Mouse (Mus musculus) fat pad, adult 2 months (tissue): Measurements from ENCODE around the gene Lgmn.

Source experiments
- DNase-seq: peaks from one replicate; pipeline ENCODE4 v3.0.0-alpha.2; 2011; ENCODE audit warnings: low read depth, low spot score; ENCODE audit errors: extremely low read depth

Gene Lgmn

GRCm38 (mm10) chr12:102395537-102395936 is 44.1 kb downstream of the Lgmn start:
- DNase-seq, result no peak

- no peak for DNase-seq
Observed at GRCm38 (mm10) chr12:102394496-102394895, 45.1 kb downstream of the Lgmn start.

DNA sequence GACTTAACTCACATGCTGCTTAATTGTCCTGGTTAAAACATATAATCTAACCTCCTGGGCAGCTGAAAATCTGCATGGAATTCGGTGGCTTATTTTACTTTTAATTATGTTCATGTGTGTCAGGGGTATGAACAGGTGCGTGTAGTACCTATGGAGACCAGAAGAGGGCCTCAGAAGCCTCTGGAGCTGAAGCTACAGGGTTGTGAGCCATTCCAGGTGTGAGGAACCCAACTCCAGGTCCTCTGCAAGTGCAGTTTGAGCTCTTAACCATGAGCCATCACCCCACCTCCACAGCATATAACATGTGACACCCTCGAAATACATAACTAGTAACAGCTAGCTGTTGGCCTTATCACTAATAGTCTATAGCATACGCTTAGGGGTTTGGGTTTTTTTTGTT is 47.6 kb downstream of the Lgmn start:
- no peak for DNase-seq

DNA sequence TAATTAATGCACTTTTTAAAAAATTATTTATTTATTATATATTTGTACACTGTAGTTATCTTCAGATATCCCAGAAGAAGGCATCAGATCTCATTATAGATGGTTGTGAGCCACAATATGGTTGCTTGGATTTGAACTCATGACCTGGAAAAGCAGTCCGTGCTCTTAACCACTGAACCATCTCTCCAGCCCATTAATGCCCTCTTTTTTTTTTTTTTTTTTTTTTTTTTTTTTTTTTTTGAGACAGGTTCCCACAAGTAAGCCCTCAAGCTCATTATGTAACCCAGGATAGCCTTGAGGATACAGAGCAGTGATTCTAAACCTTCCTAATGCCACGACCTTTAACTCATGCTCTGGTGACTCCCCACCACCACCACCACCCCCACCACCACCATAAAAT is 48.5 kb downstream of the Lgmn start:
- no peak for DNase-seq

DNA sequence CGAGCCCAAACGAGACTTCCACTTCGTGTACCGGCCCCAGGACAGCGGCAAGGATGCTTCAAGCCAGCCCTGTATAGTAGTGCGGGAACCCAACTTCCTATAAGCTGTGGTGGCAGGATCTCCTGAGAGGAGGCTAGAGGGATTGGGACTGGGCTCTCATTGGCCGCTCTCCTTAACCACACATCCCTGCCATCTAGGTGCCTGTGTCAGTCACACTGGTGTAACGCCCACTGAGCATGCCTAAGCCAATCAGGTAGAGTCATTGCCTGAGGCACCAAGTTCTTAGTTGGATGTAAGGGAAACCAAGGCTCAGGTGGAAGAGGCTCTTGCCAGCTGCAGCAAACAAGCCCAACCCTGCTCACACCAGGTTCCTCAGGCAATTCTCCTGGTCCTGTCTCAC is 49.6 kb downstream of the Lgmn start:
- no peak for DNase-seq

DNA sequence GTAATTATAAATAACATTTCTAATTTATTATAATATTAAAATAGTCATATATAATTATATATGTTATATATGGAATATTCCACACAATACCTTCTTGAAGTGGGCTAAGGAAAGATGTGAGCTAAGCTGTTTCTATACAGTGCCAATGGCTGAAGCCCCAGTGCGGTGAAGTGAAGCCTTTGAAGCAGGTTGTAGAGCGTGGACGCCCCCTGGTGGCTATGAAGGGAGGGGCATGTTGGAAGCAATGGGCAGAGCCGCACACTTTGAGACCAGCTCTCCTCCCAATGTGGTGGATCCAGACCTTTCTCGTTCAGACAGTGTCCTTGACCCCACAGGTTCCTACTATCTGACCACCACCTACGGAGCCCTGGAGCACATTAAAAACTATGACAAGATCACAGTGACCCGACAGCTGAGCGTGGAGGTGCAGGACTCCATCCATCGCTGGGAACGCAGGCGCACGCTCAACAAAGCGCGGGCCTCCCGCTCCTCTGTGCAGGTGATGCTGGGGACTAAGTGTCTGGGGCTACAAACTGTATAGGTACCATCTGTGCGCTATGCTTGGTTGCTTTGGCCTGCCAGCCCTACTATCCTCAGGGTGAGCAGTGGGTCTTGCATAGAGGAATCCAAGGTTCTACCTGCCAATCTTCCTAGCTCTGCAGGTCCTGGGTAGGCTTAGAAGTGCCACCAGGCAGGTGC is 52.2 kb downstream of the Lgmn start:
- DNase-seq, result no peak

DNA sequence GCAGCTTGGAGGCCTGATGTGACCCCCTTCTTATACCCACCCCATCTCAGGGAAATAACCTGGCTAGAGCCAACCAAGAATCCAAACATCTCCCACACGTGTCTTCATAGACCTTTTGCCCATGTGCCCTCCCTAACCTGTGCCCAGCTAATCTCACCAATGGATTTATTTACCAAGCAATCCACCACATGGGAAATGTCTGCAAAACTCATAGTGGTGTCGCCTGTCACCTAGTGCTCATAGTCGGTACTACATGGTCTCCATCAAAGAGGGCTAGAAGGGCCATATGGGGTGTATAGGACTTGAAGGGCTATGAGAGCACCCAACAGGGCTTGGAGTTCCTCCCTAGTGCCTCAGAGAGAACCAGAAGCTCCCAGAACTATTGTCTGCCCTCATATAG is 54.8 kb downstream of the Lgmn start:
- no peak for DNase-seq

DNA sequence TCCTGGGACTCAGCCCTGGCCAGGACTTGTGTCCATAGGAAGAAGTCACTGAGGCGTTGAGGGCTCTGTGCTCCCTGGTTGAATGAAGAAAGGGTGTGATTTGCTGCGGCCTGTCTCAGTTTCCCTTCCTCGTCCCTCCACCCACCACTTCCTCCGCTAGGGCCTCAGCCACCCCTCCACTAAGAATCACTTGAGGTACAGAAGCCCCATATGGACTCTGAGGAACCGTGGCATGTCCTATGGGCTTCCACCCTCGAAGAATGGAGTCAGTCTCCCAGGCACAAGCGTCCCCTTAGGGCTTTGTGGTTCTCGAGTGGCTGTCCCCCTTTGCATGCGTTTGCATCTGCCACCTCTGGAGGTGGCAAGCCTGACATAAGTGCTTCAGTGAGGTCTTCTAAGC is 56.3 kb downstream of the Lgmn start:
- DNase-seq, result no peak

- DNase-seq, result no peak
Observed at GRCm38 (mm10) chr12:102382180-102382579, 57.4 kb downstream of the Lgmn start.

DNA sequence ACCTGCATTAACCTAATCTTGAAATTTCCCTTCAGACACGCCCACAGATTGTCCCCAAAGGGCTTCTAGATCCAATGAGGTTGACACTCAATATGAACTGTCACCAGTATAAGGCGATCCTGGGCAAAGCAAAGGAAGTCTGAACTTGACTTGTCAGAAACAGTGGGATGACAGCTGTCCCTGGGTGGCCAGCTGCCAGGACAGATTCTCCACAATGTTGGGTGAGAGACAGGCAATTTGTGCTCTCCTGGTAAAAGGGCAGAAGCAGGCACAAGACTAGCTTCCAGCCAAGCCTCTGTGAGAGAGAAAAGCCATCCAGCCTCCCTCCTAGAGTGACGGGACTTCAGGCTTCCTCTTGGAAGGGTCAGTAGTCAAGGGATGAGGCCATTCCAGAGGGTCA is 67.3 kb downstream of the Lgmn start:
- no peak for DNase-seq

- DNase-seq, result no peak
Observed at GRCm38 (mm10) chr12:102370931-102371500, 68.6 kb downstream of the Lgmn start.

- no peak for DNase-seq
Observed at GRCm38 (mm10) chr12:102369488-102370235, 70.0 kb downstream of the Lgmn start.

- DNase-seq, result no peak
Observed at GRCm38 (mm10) chr12:102368556-102368955, 71.1 kb downstream of the Lgmn start.

DNA sequence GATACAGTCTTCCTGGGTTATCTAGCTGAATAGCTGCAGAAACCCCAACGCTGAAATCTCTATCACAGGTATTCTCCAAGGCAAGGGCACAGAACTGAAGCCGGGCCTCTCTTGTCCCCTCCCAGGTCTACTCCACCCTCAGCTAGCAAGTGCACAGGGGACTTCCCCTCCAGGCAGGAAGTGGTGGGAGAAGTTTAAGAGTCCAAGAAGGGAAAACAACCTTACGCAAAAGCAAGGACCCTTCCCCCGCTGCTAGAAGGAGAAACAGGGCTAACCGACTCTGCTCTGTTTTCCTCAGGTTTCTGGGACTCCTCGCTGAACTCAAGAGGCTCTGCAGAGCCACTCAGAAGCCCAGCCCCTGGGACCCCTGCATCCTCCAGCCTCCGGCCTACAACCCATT is 71.5 kb downstream of the Lgmn start:
- no peak for DNase-seq

GRCm38 (mm10) chr12:102367075-102367474 is 72.5 kb downstream of the Lgmn start:
- no peak for DNase-seq

DNA sequence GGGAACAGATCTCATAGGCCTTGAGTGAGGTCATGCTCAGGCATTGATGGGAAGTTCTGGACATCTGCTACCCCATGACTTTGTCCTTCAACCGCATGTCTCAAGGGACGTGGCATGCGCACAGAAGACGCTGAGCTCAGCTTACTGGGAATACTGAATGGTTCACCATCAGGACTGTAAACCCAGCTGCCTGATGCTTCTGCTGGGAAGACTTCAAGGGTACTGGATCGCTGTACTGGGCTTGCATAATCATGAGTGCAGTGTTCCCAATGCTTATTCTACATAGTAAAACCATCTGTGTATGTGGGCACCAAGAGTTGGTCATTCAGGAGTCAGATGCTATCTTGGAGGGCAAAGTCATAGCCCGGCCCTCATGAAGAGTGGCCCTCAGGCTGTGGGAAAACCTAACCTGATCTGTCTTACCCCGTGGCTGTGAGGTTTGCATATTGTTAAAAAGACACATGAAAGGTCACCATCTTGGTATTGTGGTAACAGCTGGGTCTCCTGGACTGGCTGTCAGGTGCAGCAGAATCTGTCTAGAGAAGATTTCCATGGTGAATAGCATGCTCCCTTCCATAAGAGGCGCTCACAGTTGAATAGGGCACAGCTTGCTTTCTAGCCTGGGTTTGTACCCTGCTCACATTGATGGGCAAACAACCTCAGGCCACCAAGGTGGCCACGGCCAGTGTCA is 73.3 kb downstream of the Lgmn start:
- DNase-seq, result no peak

DNA sequence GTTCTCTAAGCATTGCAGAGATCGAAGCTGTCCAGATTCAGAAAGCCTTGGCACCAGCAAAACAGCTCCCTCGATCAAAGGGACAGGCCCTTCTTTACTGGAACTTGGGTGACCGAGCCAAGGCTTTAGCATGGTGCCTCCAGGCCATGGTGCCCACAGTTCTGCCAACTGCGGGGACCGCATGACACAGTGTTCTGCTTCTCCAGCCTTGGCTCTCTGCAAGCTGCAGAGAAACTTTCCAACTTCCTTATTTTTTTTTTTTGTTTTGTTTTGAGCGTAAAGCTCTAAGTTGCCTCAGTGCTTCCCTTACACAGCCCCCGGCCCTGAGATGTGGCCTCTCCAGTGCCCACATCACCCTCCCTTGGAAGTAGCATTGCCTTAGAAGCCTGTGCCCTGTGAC is 74.6 kb downstream of the Lgmn start:
- peak; percentile 56 for DNase-seq

DNA sequence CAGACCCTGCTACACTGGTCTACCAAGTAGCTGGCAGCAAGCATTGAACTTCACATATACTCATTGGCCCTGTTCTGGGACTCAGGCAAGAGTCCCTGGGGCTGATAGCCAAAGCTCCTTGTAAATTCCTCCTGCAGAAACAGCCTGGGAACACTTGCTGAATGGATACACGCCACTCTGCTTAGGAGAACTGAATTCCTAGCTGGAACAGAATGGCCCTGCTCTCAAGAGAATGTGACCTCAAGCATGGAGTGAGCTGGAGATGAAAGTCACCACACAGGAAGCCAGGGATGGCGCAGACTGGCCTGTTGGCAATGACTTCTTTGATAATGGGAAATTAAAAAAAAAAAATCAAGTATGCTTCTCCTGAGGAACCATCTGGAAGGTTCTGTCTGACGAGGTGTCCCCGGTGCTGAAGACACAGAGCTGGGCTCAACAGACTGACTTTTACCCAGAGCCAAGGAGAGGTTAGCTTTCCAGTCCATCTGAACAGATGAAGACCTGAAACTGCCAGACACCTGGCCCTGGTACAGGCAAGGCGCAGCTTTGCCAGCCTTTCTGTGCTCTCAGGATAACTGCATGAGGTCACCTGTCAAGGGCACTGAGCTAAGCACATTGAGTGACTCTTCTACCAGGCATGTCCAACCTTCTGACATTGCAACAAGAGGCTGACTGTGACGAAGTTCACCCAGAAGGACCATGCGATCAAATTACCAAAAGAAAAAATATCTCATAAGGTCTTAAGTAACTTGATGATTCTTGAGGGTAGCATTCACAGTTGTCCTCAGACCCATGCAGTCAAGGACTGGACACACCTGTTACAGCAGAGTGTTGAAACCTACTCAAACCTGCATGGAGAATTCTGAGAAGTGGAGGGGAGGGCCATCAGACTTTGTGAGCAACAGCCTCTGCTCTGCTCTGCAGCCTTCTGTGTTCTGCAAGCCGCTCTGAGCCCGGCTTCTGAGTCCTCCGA is 78.1 kb downstream of the Lgmn start:
- DNase-seq, result peak; percentile 39

GRCm38 (mm10) chr12:102359390-102359789 is 80.2 kb downstream of the Lgmn start:
- DNase-seq, result no peak

- DNase-seq, result no peak
Observed at GRCm38 (mm10) chr12:102356781-102357180, 82.8 kb downstream of the Lgmn start.

- peak; percentile 23 for DNase-seq
Observed at GRCm38 (mm10) chr12:102355784-102356183, 83.8 kb downstream of the Lgmn start.
